ENCODE assay signal across 10 mouse cellular contexts in the genomic region with DNA sequence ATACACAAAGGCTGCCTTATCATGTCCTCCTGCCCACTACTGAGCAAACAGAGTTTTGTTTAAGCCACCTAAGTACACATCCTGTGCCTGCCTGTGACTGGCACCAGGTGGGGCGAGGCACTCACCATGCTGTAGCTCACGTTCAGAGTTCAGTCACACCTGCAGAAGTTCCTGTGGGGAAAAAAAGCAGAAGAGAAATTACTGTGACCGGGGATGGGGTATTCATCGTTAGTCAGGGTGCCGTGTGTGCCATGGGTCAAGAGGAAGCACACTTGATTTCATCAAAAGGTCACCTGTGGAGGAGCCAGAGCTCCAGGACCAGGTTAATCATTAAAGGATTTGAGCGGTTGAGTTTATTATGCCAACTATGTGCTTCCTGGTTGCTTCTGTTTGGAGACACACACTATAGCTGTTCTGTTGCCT. TPM values are rescaled to one million over a fixed set of nuclear protein-coding genes. Genes with fewer than 3 reads are reported as not detected.
DNase-seq lines count a peak whose midpoint lies in the region; ATAC-seq and TF ChIP-seq lines count a peak whose summit lies in the region.
"Had no signal": no experiment of that assay in that cellular context is flagged by ENCODE, and none has a peak within 500 bp of the region (broad histone marks: within the 10 kb centered on the region; RNA-seq: fewer than 3 reads in every experiment).

No protein-coding gene starts in this region.

- H3K4me2 ChIP-seq in kidney, postnatal 0 days (ENCODE audit: low read length): no peak overlapping the region
- H3K4me2 ChIP-seq in lung, embryonic 14.5 days: no peak overlapping the region
- H3K4me2 ChIP-seq: forebrain, embryonic 12.5 days had no signal

- H3K36me3 ChIP-seq in kidney, postnatal 0 days (ENCODE audit: insufficient read depth, low read length): peaks cover under 1% of the 10 kb centered on the region; the same call in 1 of the 2 replicates
- no peaks in the 10 kb centered on the region for H3K36me3 ChIP-seq in lung, embryonic 14.5 days (ENCODE audit: insufficient read depth)
- H3K36me3 ChIP-seq: forebrain, embryonic 12.5 days; limb, embryonic 10.5 days had no signal

- no peak overlapping the region for H3K9ac ChIP-seq in kidney, postnatal 0 days (ENCODE audit: low read depth, low read length)
- no peak overlapping the region for H3K9ac ChIP-seq in lung, embryonic 14.5 days
- H3K9ac ChIP-seq: forebrain, embryonic 12.5 days had no signal

- no peaks in the 10 kb centered on the region for H3K4me1 ChIP-seq in kidney, postnatal 0 days (replicated peaks; ENCODE audit: insufficient read depth, low read length)
- no peaks in the 10 kb centered on the region for H3K4me1 ChIP-seq in lung, embryonic 14.5 days (ENCODE audit: insufficient read depth)
- H3K4me1 ChIP-seq: forebrain, embryonic 12.5 days; limb, embryonic 10.5 days had no signal

- H3K4me3 ChIP-seq in kidney, postnatal 0 days (replicated peaks; ENCODE audit: low read depth, low read length): no peak overlapping the region
- no peak overlapping the region for H3K4me3 ChIP-seq in lung, embryonic 14.5 days (ENCODE audit: low read depth, low read length)
- H3K4me3 ChIP-seq: forebrain, embryonic 12.5 days; limb, embryonic 10.5 days had no signal

- H3K27ac ChIP-seq in kidney, postnatal 0 days: peak overlapping the region; percentile 20; the same call in 1 of the 2 replicates
- peak overlapping the region; percentile 7; the same call in 1 of the 2 replicates for H3K27ac ChIP-seq in lung, embryonic 14.5 days (ENCODE audit: low read depth)
- H3K27ac ChIP-seq: forebrain, embryonic 12.5 days; limb, embryonic 10.5 days had no signal

- WGBS in kidney, postnatal 0 days: 45% methylated on average over 6 of the region's 6 CpGs
- WGBS in lung, embryonic 14.5 days: 41% methylated on average over 6 of the region's 6 CpGs

- no peaks in the 10 kb centered on the region for H3K9me3 ChIP-seq in kidney, postnatal 0 days (replicated peaks; ENCODE audit: low read length)
- no peaks in the 10 kb centered on the region for H3K9me3 ChIP-seq in lung, embryonic 14.5 days (ENCODE audit: low read depth, low read length)
- H3K9me3 ChIP-seq: forebrain, embryonic 12.5 days; limb, embryonic 10.5 days had no signal

- ATAC-seq in kidney, postnatal 0 days (replicated peaks; ENCODE audit: low FRiP score, low read depth): peak; percentile 77
- peak; percentile 31; the same call in 1 of the 2 replicates for ATAC-seq in lung, embryonic 14.5 days (ENCODE audit: insufficient read depth)

- H3K27me3 ChIP-seq in kidney, postnatal 0 days (ENCODE audit: insufficient read depth, low read length): no peaks in the 10 kb centered on the region
- H3K27me3 ChIP-seq in lung, embryonic 14.5 days (ENCODE audit: insufficient read depth, low read length): no peaks in the 10 kb centered on the region
- H3K27me3 ChIP-seq: forebrain, embryonic 12.5 days had no signal

- peak; percentile 12 to 27 for DNase-seq in spleen, adult 18-20 months
- no peak for DNase-seq in spleen, postnatal 14 days (ENCODE audit: low spot score in 2 of 2)
- DNase-seq in kidney, postnatal 0 days (ENCODE audit: low spot score): peak; percentile 53
- DNase-seq in lung, embryonic 14.5 days: peak; percentile 26
- DNase-seq in thymus, postnatal 4 days: peak; percentile 40
- DNase-seq in frontal cortex, postnatal 14 days (ENCODE audit: low spot score in 2 of 2): no peak
- DNase-seq in adrenal gland, postnatal 36 days: no peak
- no peak for DNase-seq in adrenal gland, adult (ENCODE audit: inconsistent age in 2 of 2, low spot score in 1 of 2)

- TF ChIP-seq CTCF in kidney, postnatal 0 days (IDR thresholded peaks at IDR 0.05; ENCODE audit: low read depth): peak; percentile 34; the same call in 1 of the 2 replicates
- no peak for TF ChIP-seq CTCF in lung, embryonic 14.5 days (IDR thresholded peaks at IDR 0.05; ENCODE audit: low read depth)

RNA-seq across cellular contexts. Expression of gene Anxa4, which starts 27.7 kb away (rescaled TPM):
- 76.3 and 80.8 TPM in 2 replicates for polyA plus RNA-seq in kidney, postnatal 0 days (2015; fragmentation: Nextera tagmentation; extraction: Ambion mirVana)
- 90.4 and 100 TPM in 2 replicates for polyA plus RNA-seq in lung, embryonic 14.5 days (2014; fragmentation: Nextera tagmentation; extraction: Ambion mirVana)
- total RNA-seq in adrenal gland, postnatal 36 days (2021): 10 to 100 TPM; 62.8 to 72.5 TPM

RNA-seq across cellular contexts. Expression of gene Gmcl1, which starts 32.5 kb away (rescaled TPM):
- polyA plus RNA-seq in kidney, postnatal 0 days (2015; fragmentation: Nextera tagmentation; extraction: Ambion mirVana): 25.7 and 28.4 TPM in 2 replicates
- polyA plus RNA-seq in lung, embryonic 14.5 days (2014; fragmentation: Nextera tagmentation; extraction: Ambion mirVana): 33.4 and 33.8 TPM in 2 replicates
- total RNA-seq in adrenal gland, postnatal 36 days (2021): 10 to 100 TPM; 14.6 to 24.3 TPM

Comparison
In these comparisons a context has a peak if more than half of its experiments do, and no peak if none do; other contexts are left out.
1. DNase-seq: peak in spleen, adult 18-20 months (2 of 2), kidney, postnatal 0 days (single experiment), lung, embryonic 14.5 days (single experiment) and thymus, postnatal 4 days (single experiment); none in spleen, postnatal 14 days (0 of 2), frontal cortex, postnatal 14 days (0 of 2), adrenal gland, postnatal 36 days (0 of 2) and adrenal gland, adult (0 of 2).